Mouse (Mus musculus): ENCODE measurements around the gene Mpp3.
A peak's percentile ranks its signal among the peaks of the same experiment; 100 is the strongest.

The Mpp3 gene

GRCm38 (mm10) chr11:102028087-102028816 is at the start of gene Mpp3:
Gene Mpp3, minus strand, starts transcription at chr11:102028461.
- DNase-seq (ENCODE audit: low spot score) = no peak

DNA sequence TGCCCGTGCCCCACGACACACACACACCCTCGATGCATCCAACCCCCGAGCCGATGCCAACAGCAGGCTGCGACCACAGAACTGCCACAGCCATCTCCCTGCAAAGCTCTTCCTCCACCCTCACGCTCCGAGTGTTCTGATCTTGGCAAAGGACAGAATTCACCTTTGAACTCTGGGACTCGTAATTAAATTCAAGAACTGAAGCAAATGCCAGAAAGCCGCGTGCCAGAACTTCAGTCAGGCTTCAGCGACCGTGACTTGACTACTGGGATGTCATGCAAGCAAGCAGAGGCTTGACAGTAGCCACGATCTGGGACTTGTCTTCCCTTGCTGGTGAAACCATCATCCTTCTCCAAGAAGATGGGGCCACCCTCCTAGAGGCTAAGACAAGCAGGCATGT is 45.5 kb upstream of the Mpp3 start:
- no peak for DNase-seq (ENCODE audit: low spot score)

DNA sequence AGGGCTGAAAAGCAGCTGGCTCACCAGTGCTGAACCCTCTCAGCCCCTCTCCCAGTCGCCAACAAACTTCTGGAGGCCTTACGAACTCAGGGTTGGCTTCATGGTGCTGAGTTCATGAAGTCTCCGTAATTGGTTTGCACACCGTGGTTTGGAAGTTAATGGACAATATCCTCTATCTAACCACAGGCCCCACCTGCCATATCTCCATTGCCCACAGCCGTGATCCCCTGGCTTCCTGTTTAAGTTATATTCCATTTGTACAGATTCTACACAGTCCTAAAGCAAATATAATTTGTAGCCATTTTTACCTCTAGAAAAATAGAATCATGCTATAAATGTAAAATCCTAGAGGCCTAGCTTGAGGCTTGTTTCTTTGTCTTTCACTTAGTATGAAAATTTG is 44.5 kb upstream of the Mpp3 start:
- DNase-seq (ENCODE audit: low spot score) = no peak

GRCm38 (mm10) chr11:102070426-102070825 is 42.2 kb upstream of the Mpp3 start:
- DNase-seq (ENCODE audit: low spot score) = no peak

GRCm38 (mm10) chr11:102069633-102070032 is 41.4 kb upstream of the Mpp3 start:
- DNase-seq (ENCODE audit: low spot score) = no peak

DNA sequence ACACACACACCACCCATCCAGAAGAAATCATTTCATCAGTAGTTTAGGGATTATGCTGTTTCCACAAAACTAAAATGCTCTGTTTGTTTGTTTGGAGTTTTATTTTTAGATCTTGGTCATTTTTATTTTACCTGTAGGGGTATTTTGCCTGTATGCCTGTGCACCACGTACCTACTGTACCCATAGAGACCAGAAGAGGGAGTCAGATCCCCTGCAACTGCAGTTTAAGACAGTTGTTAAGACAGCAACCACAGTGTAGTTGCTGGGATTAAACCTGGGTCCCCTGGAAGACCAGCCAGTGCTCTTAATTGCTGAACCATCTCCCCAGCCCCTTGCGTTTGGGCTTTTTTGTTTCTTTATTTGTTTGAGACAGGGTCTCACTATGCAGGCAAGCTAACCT is 40.7 kb upstream of the Mpp3 start:
- DNase-seq (ENCODE audit: low spot score) = no peak

DNA sequence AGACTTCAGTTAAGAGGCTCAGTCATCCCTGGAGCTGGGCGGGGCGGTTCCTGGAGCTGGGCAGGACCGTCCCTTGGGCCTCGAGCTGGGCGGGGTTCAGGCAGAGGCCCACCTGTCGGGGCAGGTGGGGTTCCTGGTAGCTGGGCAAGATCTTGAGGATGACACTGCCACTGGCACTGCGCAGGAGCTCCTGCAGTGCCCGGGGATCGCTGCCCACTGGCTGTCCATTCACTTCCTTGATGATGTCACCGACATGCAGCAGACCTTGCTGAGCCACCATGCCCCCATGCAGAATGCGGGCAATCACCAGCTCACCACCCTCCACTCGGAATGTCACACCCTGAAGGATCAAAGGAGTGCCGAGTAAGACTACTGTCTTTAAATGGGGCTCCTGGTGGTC is 34.8 kb upstream of the Mpp3 start:
- DNase-seq (ENCODE audit: low spot score) = no peak

DNA sequence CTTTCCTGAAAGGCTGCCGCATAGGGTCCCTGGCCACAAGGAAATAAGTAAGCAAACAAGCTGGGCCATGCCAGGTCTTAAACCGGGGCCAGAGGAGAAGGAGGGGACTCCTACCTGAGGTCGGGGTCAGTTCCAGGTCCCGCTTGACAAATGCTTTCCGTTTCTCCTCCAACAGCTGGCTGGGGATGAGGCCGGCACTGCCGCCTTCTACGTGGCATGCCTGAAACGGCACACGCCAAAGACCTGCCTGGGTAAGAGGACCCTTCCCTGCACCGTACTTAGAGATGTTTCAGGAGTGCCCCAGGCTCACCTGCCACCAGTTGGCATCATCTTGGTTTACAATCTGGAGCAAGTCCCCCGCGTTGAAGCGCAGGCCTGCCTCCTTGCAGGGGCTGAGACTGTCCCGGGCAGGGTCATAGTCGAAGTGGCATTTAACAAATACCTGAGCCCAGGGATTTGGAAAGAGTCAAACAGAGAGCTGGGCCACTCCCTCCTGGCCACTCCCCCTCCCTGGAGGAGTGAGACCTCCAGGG is 33.7 kb upstream of the Mpp3 start:
- no peak for DNase-seq (ENCODE audit: low spot score)

- DNase-seq (ENCODE audit: low spot score) = peak; percentile 39
Measured at GRCm38 (mm10) chr11:102061236-102061940, 33.1 kb upstream of the Mpp3 start.

DNA sequence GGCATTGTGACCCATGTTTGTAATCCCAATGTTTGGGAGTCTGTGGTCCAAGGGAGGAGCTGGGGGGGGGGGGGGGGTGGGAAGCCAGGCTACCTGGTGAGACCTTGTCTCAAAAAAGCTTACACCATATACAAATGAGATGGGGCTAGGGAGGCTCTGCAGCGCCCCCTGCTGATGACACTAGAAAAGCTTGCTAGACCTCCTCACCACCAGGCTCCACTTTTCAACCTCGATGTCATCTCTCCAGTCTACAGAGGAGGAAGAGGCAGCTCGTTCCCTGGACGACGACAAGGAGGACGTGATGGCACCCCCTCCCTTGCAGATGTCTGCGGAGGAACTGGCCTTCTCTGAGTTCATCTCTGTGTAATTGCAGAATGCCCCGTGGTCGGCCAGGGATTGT is 25.6 kb upstream of the Mpp3 start:
- no peak for DNase-seq (ENCODE audit: low spot score)

GRCm38 (mm10) chr11:102053183-102053582 is 24.9 kb upstream of the Mpp3 start:
- DNase-seq (ENCODE audit: low spot score) = no peak

- no peak for DNase-seq (ENCODE audit: low spot score)
Measured at GRCm38 (mm10) chr11:102052697-102053096, 24.4 kb upstream of the Mpp3 start.

DNA sequence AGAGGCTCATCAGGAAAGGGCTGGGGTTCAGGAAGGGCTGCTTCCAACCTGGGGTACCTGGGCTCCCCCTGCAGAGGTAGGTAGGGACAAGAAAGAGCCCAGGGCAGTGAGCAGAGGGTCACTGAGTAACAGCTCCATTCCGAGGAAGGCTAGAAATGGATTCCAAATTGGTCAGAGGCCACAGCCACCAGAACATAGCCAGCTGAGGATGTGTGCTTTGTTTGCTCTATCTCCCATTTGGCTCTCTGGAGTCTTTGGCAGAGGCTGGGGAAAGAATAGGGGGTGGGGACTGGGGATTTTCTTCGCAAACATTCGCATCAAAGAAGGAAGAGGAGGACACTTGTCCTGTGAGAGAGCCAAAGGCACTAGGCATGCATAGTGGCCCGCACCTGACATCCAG is 23.7 kb upstream of the Mpp3 start:
- no peak for DNase-seq (ENCODE audit: low spot score)

- DNase-seq (ENCODE audit: low spot score) = no peak
Measured at GRCm38 (mm10) chr11:102051541-102051940, 23.3 kb upstream of the Mpp3 start.

- DNase-seq (ENCODE audit: low spot score) = no peak
Measured at GRCm38 (mm10) chr11:102049875-102050482, 21.7 kb upstream of the Mpp3 start.

DNA sequence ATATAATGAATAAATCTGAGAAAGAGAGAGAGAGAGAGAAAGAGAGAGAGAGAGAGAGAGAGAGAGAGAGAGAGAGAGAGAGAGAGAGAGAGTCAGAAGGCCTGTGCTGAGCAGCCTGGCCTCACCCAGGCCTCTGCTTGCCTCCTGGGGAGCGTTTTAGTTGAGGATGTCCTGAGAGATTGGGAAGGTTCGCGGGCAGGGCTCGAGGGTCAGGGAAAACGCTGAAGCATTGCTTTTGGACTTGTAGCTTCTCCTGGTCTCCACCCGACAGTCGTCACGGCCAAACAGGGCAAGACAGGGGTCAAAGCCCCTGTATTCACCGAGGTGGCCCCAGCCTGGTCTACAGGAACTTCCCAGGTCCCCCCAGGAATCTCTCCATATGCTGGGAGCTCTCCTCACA is 18.3 kb upstream of the Mpp3 start:
- DNase-seq (ENCODE audit: low spot score) = no peak

DNA sequence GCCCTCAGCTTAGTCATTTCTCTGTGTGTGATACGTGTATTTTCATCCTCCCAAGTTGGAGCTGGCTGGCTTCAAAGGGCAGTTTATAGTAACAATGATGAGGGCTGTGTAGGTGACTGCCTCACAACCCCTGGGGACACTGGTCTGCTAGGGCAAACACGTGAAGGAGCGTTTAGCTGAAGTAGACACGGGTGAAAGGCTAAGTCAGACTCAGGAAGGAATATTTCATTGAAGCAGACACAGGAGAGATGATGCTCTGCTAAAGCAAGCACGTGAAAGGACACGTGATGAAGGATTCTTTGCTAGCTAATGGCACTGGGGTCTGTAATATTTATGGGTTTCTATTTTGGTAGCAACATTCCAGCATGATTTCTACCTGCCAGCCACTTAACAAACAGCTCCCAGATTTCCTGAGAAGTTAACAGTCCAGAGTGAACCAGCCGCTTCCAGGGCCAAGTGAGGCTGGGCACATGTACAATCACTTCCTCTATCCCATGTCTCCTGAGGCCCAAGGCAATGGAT is 16.5 kb upstream of the Mpp3 start:
- DNase-seq (ENCODE audit: low spot score) = no peak

DNA sequence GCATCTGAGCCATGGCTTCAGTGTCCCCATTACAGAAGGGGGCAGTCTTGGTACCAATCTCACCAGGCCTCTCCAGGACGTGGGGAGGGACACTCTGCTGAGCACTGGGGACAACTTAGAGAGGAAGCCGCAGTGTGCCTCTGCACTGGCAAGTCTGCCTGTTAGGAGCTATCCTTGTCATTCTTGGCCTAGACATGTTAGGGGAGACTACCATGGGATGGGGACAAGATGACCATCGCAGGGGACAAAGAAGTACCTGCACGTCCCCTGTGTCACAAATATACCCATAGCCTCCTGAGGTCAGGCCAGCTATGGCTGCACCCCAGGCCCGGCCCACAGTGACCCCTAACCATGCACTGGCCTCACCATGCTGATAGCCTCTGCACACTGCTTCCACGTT is 15.1 kb upstream of the Mpp3 start:
- no peak for DNase-seq (ENCODE audit: low spot score)

GRCm38 (mm10) chr11:102042971-102043370 is 14.7 kb upstream of the Mpp3 start:
- DNase-seq (ENCODE audit: low spot score) = no peak

GRCm38 (mm10) chr11:102041350-102041949 is 13.2 kb upstream of the Mpp3 start, which contains the start of gene Cd300lg:
Gene Cd300lg, plus strand, starts transcription at chr11:102041509.
- DNase-seq (ENCODE audit: low spot score) = no peak

DNA sequence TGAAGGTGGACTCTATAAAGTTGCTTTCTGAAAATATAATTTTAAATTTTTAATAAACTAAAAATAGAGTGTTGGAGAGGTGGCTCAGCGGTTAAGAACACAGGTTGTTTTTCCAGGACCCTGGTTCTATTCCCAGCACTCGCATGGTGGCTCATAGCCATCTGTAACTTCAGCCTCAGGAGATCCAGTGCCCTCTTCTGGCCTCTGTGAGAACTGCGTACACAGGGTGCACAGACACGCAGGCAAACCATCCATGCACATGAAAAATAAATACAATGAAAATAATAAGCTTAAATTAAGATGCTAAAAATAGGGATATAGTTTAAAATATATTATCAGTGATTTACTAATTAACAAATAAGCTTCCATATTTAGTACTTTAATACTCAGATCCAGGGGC is 12.4 kb upstream of the Mpp3 start:
- no peak for DNase-seq (ENCODE audit: low spot score)

GRCm38 (mm10) chr11:102040138-102040524 is 11.9 kb upstream of the Mpp3 start:
- peak; percentile 70 for DNase-seq (ENCODE audit: low spot score)

Measured in ovary, postnatal 10 days (tissue).